Mouse (Mus musculus) kidney, adult 2 months (tissue): Measurements from ENCODE around the gene Soat2.

Source experiments
- CTCF ChIP-seq: fragments of 200-500 bp; conservative IDR thresholded peaks from 2 replicates; pipeline ENCODE4 v1.5.1; 2011; ENCODE audit warnings: low read depth, mild to moderate bottlenecking, control low read depth, low read length, moderate library complexity, mixed read lengths; ENCODE audit not compliant: insufficient read depth, insufficient read length
- POLR2A ChIP-seq: fragments of 200-500 bp; IDR thresholded peaks from one replicate; pipeline ENCODE4 v1.6.1; 2011; ENCODE audit warnings: low read depth, low read length, control low read depth

GRCm38 (mm10) chr15:102195373-102195772, 45.0 kb downstream of the Soat2 start:
- no peak for TF ChIP-seq POLR2A
- no peak for TF ChIP-seq CTCF
